Mouse (Mus musculus): ENCODE results near the gene Cd37. TPM values are rescaled to one million over a fixed set of nuclear protein-coding genes. Genes with fewer than 3 reads are reported as not detected.

Cd37 gene
- polyA plus RNA-seq, 1 experiment = 4.1 TPM

DNA sequence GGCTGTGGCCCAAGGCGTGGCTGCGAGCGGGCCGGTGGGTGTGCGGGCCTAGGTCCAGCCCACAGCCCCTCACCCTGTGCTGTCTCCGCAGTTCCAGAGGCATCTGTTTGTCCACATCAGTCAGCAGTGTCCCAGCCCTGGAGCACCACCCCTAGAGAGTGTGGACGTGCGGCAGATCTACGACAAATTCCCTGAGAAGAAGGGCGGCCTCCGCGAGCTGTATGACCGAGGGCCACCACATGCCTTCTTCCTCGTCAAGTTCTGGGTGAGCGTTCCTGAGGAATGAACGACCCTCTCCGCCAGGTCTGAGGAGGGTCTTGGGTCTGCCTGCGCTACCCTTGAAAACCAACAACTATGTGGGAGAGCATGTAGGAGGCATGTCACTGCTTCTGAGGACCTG lies 10.4 kb downstream of the Cd37 start:
- no peak overlapping the region for H3K4me3 ChIP-seq (ENCODE audit: insufficient read depth, low read depth, low read length)
- no peaks in the 10 kb centered on the region; the same call in 1 of the 2 replicates for H3K4me1 ChIP-seq (ENCODE audit: control insufficient read depth, insufficient read depth, insufficient read length, low read length)
- no peak overlapping the region for H3K27ac ChIP-seq (replicated peaks; ENCODE audit: low read depth, low read length)

DNA sequence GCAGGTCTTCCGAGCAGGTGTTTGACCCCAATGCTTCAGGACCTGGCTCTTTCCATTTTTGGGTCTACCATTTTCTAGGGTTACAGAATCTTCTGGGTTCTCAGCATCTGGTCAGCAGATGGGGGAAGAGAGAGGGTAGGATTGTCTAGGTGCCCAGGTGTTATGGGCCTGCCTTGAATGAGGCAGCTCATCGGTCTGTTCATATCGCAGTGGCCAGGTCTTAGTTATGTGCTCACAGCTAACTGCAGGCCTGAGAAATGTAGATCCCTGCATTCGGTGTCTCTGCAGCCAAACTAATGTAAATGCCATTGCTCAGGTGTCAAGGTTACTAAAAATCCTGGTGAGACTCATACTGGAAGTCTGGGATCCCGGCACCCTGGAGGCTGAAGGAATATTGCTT lies 12.5 kb downstream of the Cd37 start:
- Histone ChIP-seq H3K4me1 (ENCODE audit: control insufficient read depth, insufficient read depth, insufficient read length, low read length) (no peaks in the 10 kb centered on the region), H3K27ac (replicated peaks; ENCODE audit: low read depth, low read length) (no peak overlapping the region), H3K4me3 (ENCODE audit: insufficient read depth, low read depth, low read length) (no peak overlapping the region)

DNA sequence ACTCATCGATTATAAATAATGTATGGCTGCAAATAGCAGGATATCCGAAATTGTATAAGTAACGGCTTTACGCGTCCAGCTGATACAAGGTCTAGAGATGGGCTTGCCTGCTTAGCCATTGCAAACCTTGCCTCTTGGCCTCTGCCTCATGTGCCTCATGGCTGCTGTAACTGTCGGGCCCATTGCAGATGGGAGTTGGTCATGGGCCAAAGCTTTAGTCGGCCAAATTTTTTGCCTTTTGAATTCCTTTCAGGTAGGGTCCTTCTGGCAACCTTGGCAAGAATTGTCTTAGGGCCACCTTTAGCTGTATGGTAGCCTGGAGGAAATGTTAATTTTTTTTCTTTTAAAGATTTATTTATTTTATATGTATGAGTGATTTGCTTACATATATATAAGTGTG lies 14.1 kb downstream of the Cd37 start:
- Histone ChIP-seq H3K4me3 (ENCODE audit: insufficient read depth, low read depth, low read length) (no peak overlapping the region), H3K27ac (replicated peaks; ENCODE audit: low read depth, low read length) (no peak overlapping the region), H3K4me1 (ENCODE audit: control insufficient read depth, insufficient read depth, insufficient read length, low read length) (no peaks in the 10 kb centered on the region)

DNA sequence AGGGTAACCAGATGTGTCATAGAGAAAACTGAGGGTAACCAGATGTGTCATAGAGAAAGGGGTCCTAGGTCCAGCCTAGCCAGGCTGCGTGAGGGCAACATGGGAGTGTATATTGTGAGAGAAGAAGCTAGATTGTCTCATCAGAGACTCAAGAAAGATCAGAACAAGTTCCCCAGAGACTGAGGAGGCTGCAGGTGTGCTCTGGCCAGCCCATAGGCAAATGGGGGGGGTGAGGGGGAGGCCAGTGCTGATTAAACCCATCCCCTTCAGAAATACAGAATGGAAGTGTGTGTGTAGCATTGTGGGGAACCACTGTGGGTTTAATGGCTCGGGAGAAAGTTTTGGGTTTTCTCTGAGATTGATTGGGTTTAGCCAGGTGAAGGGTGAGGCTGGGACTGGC lies 17.2 kb downstream of the Cd37 start:
- Histone ChIP-seq H3K27ac (replicated peaks; ENCODE audit: low read depth, low read length) (no peak overlapping the region), H3K4me1 (ENCODE audit: control insufficient read depth, insufficient read depth, insufficient read length, low read length) (no peaks in the 10 kb centered on the region; the same call in 1 of the 2 replicates), H3K4me3 (ENCODE audit: insufficient read depth, low read depth, low read length) (no peak overlapping the region)

DNA sequence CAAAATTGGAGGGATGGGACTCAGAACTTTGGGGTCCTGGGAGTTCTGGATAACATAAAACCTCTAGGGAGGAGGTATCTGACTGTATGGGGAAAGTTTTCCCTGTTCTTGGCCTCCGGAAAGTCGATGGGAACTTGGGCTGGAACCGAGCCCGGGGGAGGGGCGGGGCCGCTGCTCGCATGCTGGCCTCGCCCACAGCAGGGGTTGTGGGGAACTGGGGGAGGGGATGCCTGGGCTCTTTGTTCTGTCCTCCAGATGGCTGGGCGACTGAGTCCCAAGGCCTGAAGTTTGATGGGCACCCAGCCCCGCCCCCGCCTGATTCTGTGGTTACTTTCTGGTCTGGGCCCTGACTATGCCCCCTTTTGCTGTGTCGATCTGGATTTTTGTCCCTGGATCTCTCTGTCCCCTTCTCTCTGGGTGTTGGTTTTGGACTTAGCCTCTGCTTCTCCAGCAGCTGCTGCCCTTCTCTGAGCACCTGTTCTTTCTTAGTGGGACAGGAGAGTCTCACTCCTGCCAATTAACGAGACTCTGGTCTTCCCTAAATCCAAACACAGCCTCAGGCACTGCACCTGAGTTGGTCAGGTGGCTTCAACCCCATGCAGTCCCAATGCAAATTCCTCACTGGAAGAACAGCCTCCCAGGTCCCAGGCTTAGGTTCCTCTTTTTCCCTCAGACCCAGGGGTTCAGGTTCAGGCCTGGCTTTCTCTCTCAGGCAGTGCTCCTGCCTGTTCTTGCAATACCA lies 22.3 kb downstream of the Cd37 start:
- peak overlapping the region; percentile 83 for H3K4me3 ChIP-seq (ENCODE audit: insufficient read depth, low read depth, low read length)
- no peak overlapping the region for H3K27ac ChIP-seq (replicated peaks; ENCODE audit: low read depth, low read length)
- peaks cover 2% of the 10 kb centered on the region for H3K4me1 ChIP-seq (ENCODE audit: control insufficient read depth, insufficient read depth, insufficient read length, low read length)

DNA sequence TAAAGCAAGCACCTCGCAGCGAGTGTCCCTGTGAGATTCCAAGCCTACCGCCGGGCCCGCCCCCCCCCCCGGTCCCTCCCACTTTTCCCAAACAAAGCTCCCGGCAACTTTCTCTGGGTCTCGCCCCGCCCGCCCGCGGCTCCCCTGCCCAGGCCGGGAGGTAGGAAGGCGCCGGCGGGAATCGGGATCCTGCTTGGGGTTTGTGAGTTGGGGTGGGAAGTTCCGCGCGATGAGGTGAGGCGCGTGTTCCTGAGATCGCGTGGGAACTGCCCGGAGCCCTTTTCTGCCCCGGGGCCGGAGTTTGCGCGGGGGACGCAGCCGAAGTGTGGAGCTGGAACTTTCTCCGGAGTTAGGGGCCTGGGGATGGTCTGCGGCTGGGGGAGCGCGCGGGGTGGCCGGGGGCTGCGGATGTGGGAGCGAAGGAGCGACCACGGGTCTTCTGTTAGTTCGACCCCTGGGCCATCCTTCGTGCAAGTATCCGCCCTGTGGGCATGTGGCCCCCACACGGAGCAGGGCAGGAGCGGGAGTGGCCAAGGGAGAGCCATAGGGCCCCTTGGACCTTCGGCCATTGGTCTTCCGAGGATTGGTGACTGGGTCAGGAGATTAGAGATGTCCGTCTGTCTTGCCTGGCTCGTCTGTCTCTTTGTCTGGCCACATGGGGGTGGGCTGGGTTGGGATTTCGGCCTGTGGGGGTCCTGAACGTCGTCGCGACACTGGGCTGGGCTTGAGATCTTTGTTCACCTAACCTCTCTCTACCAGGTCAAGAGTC lies 23.1 kb downstream of the Cd37 start, which contains the start of gene Tead2:
TSS of gene Tead2 (plus strand) at position 81 of the 769 bp plus-strand sequence.
- H3K4me3 ChIP-seq (ENCODE audit: insufficient read depth, low read depth, low read length) = peak within 1 kb of the TSS; percentile 83
- peaks cover 2% of the 10 kb centered on the region for H3K4me1 ChIP-seq (ENCODE audit: control insufficient read depth, insufficient read depth, insufficient read length, low read length)
- H3K27ac ChIP-seq (replicated peaks; ENCODE audit: low read depth, low read length) = no peak within 1 kb of the TSS

DNA sequence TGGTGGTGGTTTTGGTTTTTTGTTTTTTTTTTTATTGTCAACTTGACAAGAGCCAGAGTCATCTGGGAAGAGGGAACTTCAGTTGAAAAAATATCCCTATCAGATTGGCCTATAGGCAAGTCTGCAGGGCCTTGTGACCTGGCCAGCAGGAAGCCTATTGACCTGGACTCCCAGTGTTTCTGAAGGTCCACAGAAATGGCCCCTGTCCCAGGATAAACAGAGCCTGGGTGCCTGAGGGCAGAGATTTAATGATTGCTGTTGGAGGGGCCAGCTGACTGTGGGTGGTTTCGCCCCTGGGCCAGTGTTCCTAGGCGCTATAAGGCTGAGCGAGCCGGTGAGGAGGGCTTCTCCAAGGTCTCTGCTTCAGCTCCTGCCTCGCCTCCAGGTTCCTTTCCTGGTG lies 25.2 kb downstream of the Cd37 start:
- no peak overlapping the region for H3K27ac ChIP-seq (replicated peaks; ENCODE audit: low read depth, low read length)
- H3K4me1 ChIP-seq (ENCODE audit: control insufficient read depth, insufficient read depth, insufficient read length, low read length) = peaks cover 2% of the 10 kb centered on the region
- H3K4me3 ChIP-seq (ENCODE audit: insufficient read depth, low read depth, low read length) = no peak overlapping the region

DNA sequence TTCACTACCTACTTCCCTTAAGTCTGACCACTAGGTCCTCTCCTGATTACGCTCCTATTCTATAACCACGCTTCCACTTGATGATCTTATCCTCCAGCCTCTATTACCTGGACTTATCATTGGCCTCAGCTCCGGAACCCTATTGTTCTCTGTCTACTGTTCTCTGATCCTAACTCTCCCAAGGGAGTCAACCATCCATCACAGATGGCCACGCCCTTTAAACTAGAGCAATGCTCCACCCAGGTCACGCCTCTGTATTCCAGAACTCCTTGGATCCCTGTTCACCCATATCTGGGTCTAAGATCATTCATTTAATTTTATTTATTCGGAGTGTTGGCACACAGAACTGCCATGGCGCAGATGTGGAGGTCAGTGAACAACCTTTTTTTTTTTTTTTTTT lies 26.6 kb downstream of the Cd37 start:
- peaks cover 2% of the 10 kb centered on the region for H3K4me1 ChIP-seq (ENCODE audit: control insufficient read depth, insufficient read depth, insufficient read length, low read length)
- H3K27ac ChIP-seq (replicated peaks; ENCODE audit: low read depth, low read length) = no peak overlapping the region
- H3K4me3 ChIP-seq (ENCODE audit: insufficient read depth, low read depth, low read length) = no peak overlapping the region

DNA sequence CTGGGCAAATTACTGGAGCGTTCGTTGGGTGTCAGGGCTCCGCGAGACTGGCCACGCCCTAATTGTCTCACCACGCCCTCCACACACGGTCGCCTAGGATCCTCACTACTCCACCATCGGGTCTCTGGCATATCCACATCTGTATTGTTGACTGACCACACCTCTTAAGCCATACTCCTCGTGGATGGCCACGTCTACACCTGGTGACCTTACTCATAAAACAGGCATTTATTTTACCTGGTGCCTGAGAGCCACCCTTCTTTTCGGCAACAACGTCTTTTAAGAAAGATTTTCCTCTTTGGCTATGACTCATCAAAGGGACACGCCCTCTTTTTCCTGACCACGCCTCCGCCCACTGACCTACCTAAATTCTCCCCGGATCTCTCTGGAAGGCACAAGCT lies 27.1 kb downstream of the Cd37 start, which contains the start of gene Dkkl1:
TSS of gene Dkkl1 (minus strand) at position 297 of the 401 bp plus-strand sequence.
- Histone ChIP-seq H3K4me3 (ENCODE audit: insufficient read depth, low read depth, low read length) (no peak within 1 kb of the TSS), H3K27ac (replicated peaks; ENCODE audit: low read depth, low read length) (no peak within 1 kb of the TSS), H3K4me1 (ENCODE audit: control insufficient read depth, insufficient read depth, insufficient read length, low read length) (peaks cover 2% of the 10 kb centered on the region)

DNA sequence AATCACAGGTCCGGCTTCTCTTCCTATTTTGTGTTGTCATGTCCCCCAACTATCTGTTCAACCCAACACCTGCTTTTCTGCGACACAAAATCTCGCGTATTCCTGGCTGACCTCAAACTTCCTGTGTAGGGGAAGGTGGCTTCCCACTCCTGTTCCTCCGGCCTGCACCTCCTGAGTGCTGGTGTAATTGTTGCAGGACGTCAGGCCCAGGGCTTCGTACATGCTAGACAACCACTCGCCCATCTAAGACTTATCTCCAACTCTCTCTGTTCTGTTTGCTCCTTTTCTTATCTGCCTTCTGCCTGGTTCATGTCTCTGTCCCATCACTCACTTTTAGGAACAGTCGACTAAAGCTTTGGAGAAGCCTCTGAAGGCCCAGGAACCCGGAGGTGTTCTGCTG lies 27.8 kb downstream of the Cd37 start:
- no peak overlapping the region for H3K27ac ChIP-seq (replicated peaks; ENCODE audit: low read depth, low read length)
- no peak overlapping the region for H3K4me3 ChIP-seq (ENCODE audit: insufficient read depth, low read depth, low read length)
- H3K4me1 ChIP-seq (ENCODE audit: control insufficient read depth, insufficient read depth, insufficient read length, low read length) = peaks cover 2% of the 10 kb centered on the region; the same call in 1 of the 2 replicates

DNA sequence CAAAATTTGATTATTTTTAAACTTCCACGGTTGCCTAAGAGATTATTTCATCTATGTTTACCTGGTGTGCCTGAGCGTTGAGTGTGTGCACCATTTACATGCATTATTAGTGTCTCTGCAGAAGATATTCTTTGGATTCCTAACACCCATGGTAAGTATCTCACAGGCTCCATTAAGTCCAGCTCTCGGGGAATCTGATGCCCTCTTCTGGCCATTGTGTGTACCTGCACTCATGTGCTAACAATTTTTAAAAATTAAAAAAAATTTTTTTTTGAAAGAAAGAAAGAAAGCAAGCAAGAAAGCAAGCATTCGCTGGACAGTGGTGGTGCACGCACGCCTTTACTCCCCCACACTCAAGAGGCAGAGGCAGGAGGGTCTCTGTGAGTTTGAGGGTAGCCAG lies 30.7 kb downstream of the Cd37 start:
- Histone ChIP-seq H3K4me1 (ENCODE audit: control insufficient read depth, insufficient read depth, insufficient read length, low read length) (no peaks in the 10 kb centered on the region), H3K27ac (replicated peaks; ENCODE audit: low read depth, low read length) (no peak overlapping the region), H3K4me3 (ENCODE audit: insufficient read depth, low read depth, low read length) (no peak overlapping the region)

DNA sequence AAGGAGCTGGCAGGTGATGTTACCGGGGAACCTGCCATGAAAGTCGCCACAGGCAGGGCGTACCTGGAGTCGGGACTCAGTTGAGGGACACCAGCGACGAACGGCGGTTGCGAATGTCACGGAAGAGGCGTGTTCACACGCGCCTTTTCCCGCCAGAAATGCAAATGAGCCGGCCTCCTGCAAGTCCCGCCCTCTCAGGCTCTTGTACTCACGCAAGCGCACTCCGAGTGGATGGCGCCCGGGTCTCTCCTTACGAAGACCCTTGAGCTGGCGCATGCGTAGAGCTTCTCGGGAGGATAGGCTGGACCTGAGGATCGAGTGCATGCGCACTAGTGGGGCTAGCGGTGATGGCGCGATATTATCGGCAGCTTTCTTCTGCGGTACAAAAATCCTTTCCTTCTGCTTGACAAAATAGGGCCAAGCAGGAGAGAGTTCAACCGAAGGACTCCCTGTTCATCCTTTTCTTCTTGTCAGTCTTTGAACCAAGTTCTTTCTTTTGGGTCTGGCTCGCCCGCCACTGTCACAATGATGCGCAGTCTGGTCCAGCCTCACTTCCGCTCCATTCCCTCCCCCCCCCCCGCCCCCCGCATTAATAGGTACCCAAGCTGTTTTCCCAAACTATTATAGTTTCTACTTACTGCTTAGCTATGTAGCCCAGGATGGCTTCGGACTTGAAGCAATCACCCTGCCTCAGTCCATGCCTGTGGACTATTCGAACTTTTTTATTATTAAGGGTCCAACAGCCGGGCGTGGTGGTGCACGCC lies 34.4 kb downstream of the Cd37 start, which contains the start of gene Ccdc155:
TSS of gene Ccdc155 (minus strand) at position 513 of the 764 bp plus-strand sequence.
- peak within 1 kb of the TSS; percentile 50 for H3K4me3 ChIP-seq (ENCODE audit: insufficient read depth, low read depth, low read length)
- no peaks in the 10 kb centered on the region for H3K4me1 ChIP-seq (ENCODE audit: control insufficient read depth, insufficient read depth, insufficient read length, low read length)
- no peak within 1 kb of the TSS for H3K27ac ChIP-seq (replicated peaks; ENCODE audit: low read depth, low read length)

DNA sequence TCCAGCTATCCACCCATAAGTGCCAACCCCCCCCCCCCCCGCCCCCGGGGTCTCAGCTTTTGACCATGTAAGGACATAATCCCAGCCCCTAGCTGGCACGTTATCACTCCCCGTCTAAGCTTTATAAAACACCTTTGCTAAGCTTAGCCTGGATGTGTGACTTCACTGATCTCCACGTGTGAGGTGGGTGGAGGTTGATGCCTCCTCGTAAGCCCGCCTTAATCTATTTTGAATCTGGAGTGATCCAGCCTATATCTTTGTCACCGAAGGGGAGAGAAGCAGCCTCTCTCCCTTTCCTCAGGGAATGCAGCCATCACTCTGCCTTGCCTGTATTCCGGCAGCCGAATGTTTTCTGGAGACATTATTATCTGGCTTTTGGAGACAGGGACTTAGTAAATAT lies 36.3 kb downstream of the Cd37 start:
- H3K4me1 ChIP-seq (ENCODE audit: control insufficient read depth, insufficient read depth, insufficient read length, low read length) = no peaks in the 10 kb centered on the region
- H3K27ac ChIP-seq (replicated peaks; ENCODE audit: low read depth, low read length) = no peak overlapping the region
- no peak overlapping the region for H3K4me3 ChIP-seq (ENCODE audit: insufficient read depth, low read depth, low read length)

DNA sequence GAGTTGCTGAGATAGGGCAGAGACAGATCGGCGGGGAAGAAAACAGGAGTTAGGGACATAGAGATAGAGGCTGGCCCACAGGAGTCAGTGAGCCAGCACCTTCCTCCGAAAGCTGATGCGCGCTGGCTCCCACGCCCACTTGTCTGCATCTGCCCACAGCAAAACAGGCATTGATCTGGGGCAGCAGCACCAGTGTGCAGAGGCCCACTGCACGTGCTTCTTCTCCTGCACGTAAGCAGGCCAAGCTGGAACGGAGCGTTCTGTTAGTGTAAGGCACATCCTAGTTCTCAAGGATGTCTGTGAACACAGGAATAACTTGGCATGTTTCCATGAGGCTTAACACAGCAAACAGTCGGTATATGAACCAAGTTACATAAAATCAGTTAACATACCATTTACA lies 40.0 kb downstream of the Cd37 start:
- Histone ChIP-seq H3K27ac (replicated peaks; ENCODE audit: low read depth, low read length) (no peak overlapping the region), H3K4me3 (ENCODE audit: insufficient read depth, low read depth, low read length) (no peak overlapping the region), H3K4me1 (ENCODE audit: control insufficient read depth, insufficient read depth, insufficient read length, low read length) (no peaks in the 10 kb centered on the region)

DNA sequence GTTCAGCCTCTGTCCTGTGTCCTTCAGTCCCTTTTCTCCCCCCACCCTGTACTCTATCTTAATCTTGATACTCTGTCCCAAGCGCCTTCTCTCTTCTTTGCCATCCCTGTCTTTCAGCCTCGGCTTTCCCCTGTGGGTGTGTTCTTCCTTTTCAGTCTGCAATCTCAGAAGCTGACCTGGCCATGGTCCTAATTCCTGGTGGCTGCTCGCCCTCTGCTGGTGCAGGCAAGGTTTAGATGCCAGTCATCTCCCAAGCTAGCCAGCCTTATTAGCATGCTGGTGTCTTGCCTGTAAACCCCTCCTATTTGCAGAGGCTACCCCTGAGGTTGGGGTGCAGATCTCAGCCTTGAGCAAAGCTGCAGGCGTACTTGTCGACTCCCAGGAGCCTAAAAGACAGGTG lies 40.5 kb downstream of the Cd37 start:
- Histone ChIP-seq H3K4me1 (ENCODE audit: control insufficient read depth, insufficient read depth, insufficient read length, low read length) (no peaks in the 10 kb centered on the region), H3K4me3 (ENCODE audit: insufficient read depth, low read depth, low read length) (no peak overlapping the region), H3K27ac (replicated peaks; ENCODE audit: low read depth, low read length) (no peak overlapping the region)

Measured in brown adipose tissue, adult 24 weeks (tissue).